Mouse (Mus musculus) heart, adult 2 months (tissue): Measurements from ENCODE around the gene Evi2a.

Experiments used
- CTCF ChIP-seq: fragments of 200-600 bp; IDR thresholded peaks from 2 replicates; pipeline ENCODE4 v1.8.1; 2022; ENCODE audit warnings: antibody characterized with exemption, mild to moderate bottlenecking, moderate library complexity
- POLR2A ChIP-seq: fragments of 200-500 bp; IDR thresholded peaks from 2 replicates; pipeline ENCODE4 v1.6.1; 2011; ENCODE audit warnings: mild to moderate bottlenecking, low read depth, low read length, control low read depth; ENCODE audit not compliant: insufficient read depth

DNA sequence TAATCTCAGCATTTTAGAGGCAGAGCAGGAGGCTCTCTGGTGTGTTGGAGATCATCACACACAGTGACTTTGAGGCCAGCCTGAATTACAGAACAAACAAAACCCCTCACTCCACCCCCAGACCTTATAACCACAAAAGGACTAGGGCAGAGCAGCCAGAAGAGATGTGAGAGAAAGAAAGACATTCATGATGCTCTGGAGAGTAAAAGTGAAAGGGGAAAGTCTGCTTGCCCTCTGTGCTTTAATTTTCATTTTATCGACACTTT, 6.2 kb downstream of the Evi2a start:
- TF ChIP-seq POLR2A: no peak
- TF ChIP-seq CTCF: no peak
